Mouse (Mus musculus): ENCODE results near the gene Dpp7.

The Dpp7 gene

GRCm38 (mm10) chr2:25369996-25370395 lies 13.8 kb upstream of the Dpp7 start:
- no peak for DNase-seq (ENCODE audit: extremely low read depth, low read depth, low spot score)

GRCm38 (mm10) chr2:25365091-25365761 lies 9.1 kb upstream of the Dpp7 start, which contains the start of gene Uap1l1:
Gene Uap1l1 (minus strand): TSS chr2:25365682.
- DNase-seq (ENCODE audit: extremely low read depth, low read depth, low spot score): no peak

GRCm38 (mm10) chr2:25364761-25365090 lies 8.6 kb upstream of the Dpp7 start:
- no peak for DNase-seq (ENCODE audit: extremely low read depth, low read depth, low spot score)

- no peak for DNase-seq (ENCODE audit: extremely low read depth, low read depth, low spot score)
These were observed 8.2 kb upstream of the Dpp7 start for GRCm38 (mm10) chr2:25364313-25364712.

- no peak for DNase-seq (ENCODE audit: extremely low read depth, low read depth, low spot score)
These were observed 7.5 kb upstream of the Dpp7 start for GRCm38 (mm10) chr2:25363478-25364178.

GRCm38 (mm10) chr2:25359848-25360247 lies 3.7 kb upstream of the Dpp7 start:
- no peak for DNase-seq (ENCODE audit: extremely low read depth, low read depth, low spot score)

GRCm38 (mm10) chr2:25355419-25356066 lies 616 bp downstream of the Dpp7 start:
- no peak for DNase-seq (ENCODE audit: extremely low read depth, low read depth, low spot score)

- no peak for DNase-seq (ENCODE audit: extremely low read depth, low read depth, low spot score)
These were observed 1.9 kb downstream of the Dpp7 start for GRCm38 (mm10) chr2:25354211-25354610.

- DNase-seq (ENCODE audit: extremely low read depth, low read depth, low spot score): no peak
These were observed 5.5 kb downstream of the Dpp7 start for GRCm38 (mm10) chr2:25350701-25351100.

GRCm38 (mm10) chr2:25349499-25349898 lies 6.7 kb downstream of the Dpp7 start:
- DNase-seq (ENCODE audit: extremely low read depth, low read depth, low spot score): no peak

- no peak for DNase-seq (ENCODE audit: extremely low read depth, low read depth, low spot score)
These were observed 8.0 kb downstream of the Dpp7 start for GRCm38 (mm10) chr2:25348162-25348561.

- DNase-seq (ENCODE audit: extremely low read depth, low read depth, low spot score): no peak
These were observed 17.9 kb downstream of the Dpp7 start for GRCm38 (mm10) chr2:25338303-25338702.

GRCm38 (mm10) chr2:25333569-25333968 lies 22.6 kb downstream of the Dpp7 start:
- no peak for DNase-seq (ENCODE audit: extremely low read depth, low read depth, low spot score)

- peak; percentile 82 for DNase-seq (ENCODE audit: extremely low read depth, low read depth, low spot score)
These were observed 23.6 kb downstream of the Dpp7 start, which contains the start of gene Man1b1 for GRCm38 (mm10) chr2:25332286-25333160. Gene Man1b1 (plus strand): TSS chr2:25332338.

GRCm38 (mm10) chr2:25331470-25331869 lies 24.7 kb downstream of the Dpp7 start:
- no peak for DNase-seq (ENCODE audit: extremely low read depth, low read depth, low spot score)

GRCm38 (mm10) chr2:25328440-25328839 lies 27.7 kb downstream of the Dpp7 start:
- no peak for DNase-seq (ENCODE audit: extremely low read depth, low read depth, low spot score)

GRCm38 (mm10) chr2:25326036-25326435 lies 30.1 kb downstream of the Dpp7 start:
- DNase-seq (ENCODE audit: extremely low read depth, low read depth, low spot score): no peak

GRCm38 (mm10) chr2:25320084-25320483 lies 36.1 kb downstream of the Dpp7 start:
- DNase-seq (ENCODE audit: extremely low read depth, low read depth, low spot score): no peak

GRCm38 (mm10) chr2:25318971-25319773 lies 37.0 kb downstream of the Dpp7 start, which contains the start of gene Grin1:
Gene Grin1 (minus strand): TSS chr2:25319187.
- DNase-seq (ENCODE audit: extremely low read depth, low read depth, low spot score): no peak
